Mouse (Mus musculus) heart, adult 2 months (tissue): ENCODE measurements around the gene Sytl2.

Experiments
- CTCF ChIP-seq: fragments of 200-600 bp; IDR thresholded peaks from 2 replicates; pipeline ENCODE4 v1.8.1; 2022; ENCODE audit warnings: antibody characterized with exemption, mild to moderate bottlenecking, moderate library complexity
- EP300 ChIP-seq: fragments of 200-500 bp; IDR thresholded peaks from 2 replicates; pipeline ENCODE4 v1.6.1; 2011; ENCODE audit warnings: low read depth, low read length, control low read depth; ENCODE audit not compliant: insufficient read depth
- POLR2A ChIP-seq: fragments of 200-500 bp; IDR thresholded peaks from 2 replicates; pipeline ENCODE4 v1.6.1; 2011; ENCODE audit warnings: mild to moderate bottlenecking, low read depth, low read length, control low read depth; ENCODE audit not compliant: insufficient read depth

GRCm38 (mm10) chr7:90284793-90285192 is 17.3 kb upstream of the Sytl2 start:
- no peak for TF ChIP-seq CTCF
- TF ChIP-seq POLR2A: no peak
- TF ChIP-seq EP300: no peak
